Mouse (Mus musculus) left cerebral cortex, adult 8-10 months (tissue): ENCODE results near the gene D630036H23Rik. TPM values are rescaled to one million over a fixed set of nuclear protein-coding genes. Genes with fewer than 3 reads are reported as not detected.

Experiments
- DNase-seq, 2 experiments: peaks; one replicate each; pipeline ENCODE4 v3.0.0; 2022; ENCODE audit warnings: low spot score in 2 of 2
- total RNA-seq, 4 experiments: library from RNA; stranded (reverse); gene quantifications; 2 replicates each; pipeline ENCODE4 v1.2.4; 2022

The D630036H23Rik gene
- total RNA-seq = 1 to 10 TPM; 2.3 to 2.9 (median 2.6) TPM

DNA sequence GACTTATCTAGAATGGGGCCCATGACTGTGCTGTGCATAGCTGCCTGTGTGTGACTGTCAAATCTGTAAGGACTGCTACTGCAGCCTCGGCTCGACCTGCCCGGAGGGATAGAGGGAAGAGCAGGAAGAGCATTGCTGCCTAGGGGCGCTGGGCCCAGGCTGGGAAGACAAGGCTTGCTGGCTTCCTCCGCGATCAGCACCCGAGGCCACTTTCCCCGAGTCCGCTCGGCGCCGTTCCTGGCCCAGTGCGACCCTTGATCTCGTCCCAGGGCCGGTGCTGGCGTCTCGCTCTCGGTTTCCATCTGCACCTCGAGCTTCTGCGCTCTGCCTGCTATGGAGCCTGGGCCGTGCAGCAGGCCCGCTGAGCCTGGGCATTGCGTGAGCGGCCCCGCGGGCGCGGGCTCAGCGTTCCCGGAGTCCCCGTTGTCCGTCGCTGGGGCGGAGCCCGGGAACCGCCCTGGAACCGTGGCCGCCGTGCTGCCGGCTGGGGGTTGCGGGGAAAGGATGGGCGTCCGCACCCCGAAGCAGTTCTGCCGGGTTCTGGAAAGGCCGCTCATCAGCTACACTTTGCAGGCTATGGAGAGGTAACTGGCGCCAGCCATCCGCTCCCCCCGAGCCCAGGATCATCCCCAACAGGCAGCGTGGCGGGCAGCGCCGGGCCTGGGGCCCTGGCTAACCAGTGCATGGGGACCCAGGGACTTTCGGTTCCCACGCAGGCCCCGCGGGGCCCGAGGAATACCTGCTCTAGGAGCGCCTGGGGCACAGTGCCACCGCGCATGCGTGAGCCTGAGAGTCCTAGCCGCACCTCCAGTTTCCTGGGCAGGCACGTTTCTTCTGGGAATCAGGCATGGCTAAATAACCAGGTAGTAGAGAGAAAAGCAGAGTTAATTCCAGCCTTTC is at the start of gene D630036H23Rik, which contains the start of gene Ispd:
TSS of gene D630036H23Rik (minus strand) at position 741 of the 900 bp plus-strand sequence.
TSS of gene Ispd (plus strand) at position 10 of the 900 bp plus-strand sequence.
- peak; percentile 79 to 82 for DNase-seq

DNA sequence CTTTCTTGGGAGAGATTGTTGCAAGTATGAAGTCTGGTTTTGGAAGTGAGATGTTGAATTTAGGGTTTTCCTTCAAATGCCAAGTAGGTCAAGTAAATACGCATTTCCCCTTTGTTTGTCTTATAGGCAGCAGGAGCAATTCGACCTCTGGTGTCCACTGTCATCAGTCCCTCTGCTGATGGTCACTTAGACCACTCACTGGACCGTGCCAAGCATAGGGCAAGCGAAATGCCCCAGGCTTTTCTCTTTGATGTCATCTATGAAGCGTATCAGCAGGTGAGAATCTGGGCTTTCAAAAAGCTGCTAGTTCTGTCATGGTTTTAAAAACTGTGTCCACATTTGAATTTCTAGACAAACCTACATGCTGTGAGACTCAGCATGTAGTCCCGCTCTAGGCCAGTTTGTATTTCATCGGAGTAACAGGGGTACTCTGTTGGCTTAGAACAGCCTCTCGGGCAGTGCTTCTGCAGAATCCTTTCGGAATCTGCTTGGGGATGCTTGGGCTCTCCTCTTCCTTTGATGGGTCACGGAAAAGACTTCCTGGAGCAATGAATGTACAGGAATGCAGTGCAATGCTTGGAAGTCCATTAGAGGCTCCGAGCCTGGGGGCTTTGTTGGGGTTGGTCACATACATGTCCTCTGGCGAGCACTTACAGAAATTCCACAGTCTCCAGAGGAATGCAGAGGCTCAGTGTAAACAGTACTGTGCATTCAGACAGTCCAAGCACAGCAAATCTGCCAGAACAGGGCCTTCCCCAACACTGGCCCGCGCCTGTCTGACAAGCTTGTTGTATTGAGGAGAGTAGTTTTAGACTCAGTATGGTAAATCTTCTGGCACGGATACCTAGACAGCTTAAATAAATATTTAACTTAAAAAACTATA is 44.4 kb upstream of the D630036H23Rik start:
- DNase-seq = no peak

DNA sequence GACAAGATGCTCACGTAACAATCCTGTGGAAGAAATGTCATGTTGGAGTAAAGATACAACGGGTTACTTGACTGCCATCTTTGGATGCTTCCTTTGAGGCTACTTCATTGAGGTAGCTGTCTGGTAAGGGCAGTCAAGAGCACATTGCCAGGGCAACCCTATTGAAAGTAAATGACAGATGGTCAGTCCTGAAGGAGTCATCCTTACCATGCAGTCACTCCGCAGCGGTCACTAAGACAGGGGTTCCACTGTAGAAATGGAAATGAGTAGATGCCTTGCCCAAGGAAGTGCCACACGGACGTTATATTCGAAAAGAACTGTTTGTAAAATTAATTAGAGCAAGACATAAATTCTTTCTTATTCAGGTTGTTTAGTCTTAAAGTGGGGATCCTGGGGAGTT is 43.3 kb upstream of the D630036H23Rik start:
- DNase-seq = no peak

DNA sequence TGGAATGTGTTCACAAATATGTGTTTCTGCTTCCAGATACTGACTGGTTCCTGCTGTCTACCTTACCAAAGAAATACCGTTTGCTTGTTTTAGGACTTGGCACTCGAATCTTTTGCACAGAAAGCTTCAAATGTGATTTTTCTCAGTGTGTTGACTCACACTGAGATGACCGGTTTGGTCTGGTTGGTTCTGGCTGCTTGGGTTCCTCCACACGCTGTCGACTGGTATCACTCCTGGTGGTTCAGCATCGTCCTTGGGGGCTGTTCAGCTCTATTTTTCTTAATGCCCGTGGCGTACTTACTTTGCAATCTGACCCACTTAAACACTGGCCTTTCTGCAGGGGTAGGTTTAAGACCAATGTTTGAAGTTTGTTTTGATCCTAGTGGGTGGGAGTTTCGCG is 41.7 kb upstream of the D630036H23Rik start:
- no peak for DNase-seq

DNA sequence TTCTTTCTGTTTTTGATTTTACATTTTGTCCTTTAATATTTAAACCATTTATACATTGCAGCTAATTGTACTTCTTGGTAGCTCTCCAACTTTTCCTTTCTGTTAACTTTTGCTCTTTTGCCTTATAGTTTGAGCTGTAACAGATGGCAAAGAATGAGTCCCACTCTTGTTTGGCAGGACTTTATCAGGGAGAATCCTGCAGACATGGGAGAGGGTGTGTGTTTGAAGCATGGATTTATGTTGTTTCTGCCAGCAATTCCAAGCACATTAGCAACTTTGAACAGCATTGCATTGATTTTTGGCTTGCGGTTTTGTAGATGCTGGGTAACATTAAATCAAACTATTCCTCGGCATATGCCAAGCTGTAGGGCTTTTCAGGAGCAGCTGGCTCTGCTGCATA is 13.1 kb upstream of the D630036H23Rik start:
- no peak for DNase-seq

DNA sequence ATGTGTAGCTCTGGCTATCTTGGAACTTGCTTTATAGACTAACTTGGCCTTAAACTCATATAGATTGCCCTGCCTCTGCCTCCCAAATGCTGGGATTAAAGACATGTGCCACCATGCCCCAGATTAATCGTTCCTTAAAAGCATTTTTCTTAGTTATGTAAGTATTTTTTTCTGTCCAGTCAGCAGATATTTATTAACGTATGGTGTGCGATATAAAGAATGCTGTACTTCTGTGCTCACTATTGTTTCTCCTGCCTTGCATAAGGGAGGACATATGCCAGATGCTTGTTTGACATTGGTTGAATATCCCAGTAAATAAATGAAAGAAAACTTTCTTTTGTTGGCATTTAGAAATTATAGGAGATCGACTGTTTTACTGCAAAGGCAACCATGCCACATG is 5.0 kb upstream of the D630036H23Rik start:
- no peak for DNase-seq

DNA sequence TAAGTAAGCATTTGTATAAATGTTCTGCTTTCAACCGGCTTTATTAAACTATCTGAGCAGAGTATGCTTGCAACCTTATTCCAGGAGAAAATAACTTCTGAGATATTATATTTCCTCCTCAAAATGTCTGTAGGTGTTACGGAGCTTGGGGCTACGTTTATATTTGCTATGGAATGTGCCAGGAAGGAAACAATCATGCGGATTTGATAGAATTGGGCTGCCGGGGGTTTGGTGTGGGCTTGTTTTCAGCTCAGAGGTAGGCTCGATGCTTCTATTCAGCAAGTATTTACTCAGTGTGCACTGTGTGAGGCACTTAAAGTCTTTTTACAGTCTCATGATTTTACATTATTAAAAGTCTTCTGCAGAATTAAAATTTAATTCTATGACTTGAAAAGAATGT is 3.4 kb upstream of the D630036H23Rik start:
- DNase-seq = no peak

DNA sequence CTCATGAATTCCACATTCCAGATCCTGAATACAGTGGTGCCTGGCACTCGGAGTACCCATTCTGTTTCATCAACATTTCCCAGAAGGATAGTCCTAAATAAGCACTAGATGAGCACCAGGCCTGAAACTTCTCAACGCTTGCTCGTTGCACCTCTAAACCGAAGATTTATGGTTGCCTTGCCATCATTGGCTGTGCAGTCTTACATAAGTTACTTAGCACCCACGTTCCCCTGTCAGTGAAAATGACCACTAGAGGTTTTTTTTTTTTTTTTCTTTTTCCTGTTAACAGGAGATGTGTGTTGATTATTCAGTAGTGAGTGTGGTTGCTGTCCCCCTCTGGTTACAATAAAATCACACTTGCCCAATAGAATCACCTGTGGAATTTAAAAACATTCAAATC is 1.2 kb downstream of the D630036H23Rik start:
- DNase-seq = no peak

DNA sequence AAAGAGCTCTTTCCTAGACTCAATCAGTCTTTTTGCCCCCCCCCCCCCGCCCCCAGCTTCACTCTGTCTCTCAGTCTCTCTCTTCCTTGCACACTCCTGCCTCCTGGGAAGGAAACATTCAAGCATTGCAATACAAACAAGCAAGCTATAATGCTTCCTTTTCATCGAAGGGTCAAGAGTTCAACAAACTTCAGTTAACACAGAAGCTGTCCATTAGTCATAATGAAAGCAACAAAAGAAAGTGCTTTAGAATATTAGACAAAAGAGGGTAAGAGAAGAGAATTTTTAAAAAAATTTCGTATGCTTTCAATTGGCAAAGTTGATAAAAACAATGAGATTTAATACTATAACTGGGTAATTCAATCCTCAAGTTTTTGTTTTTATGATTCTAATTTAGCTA is 1.7 kb downstream of the D630036H23Rik start:
- no peak for DNase-seq

DNA sequence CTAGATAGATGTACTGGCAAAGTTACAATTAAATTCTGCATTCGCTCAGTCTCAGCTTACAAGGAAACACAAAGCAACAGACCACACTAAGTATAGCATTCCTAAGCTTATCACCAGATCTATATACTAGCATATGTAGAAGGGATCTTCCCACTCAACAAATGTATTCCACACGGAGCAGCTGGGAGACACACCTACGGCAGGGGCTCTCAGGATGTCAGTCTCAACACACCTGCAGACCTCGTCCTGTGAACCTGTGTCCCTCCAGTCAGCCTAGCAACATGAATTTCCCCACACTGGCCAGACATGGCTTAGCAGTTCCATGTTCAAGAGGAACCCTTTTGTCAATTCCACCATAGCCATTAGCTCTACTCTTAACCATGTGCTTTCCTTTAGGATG is 5.6 kb downstream of the D630036H23Rik start:
- peak in 1 of 2 experiments; percentile 59 for DNase-seq

DNA sequence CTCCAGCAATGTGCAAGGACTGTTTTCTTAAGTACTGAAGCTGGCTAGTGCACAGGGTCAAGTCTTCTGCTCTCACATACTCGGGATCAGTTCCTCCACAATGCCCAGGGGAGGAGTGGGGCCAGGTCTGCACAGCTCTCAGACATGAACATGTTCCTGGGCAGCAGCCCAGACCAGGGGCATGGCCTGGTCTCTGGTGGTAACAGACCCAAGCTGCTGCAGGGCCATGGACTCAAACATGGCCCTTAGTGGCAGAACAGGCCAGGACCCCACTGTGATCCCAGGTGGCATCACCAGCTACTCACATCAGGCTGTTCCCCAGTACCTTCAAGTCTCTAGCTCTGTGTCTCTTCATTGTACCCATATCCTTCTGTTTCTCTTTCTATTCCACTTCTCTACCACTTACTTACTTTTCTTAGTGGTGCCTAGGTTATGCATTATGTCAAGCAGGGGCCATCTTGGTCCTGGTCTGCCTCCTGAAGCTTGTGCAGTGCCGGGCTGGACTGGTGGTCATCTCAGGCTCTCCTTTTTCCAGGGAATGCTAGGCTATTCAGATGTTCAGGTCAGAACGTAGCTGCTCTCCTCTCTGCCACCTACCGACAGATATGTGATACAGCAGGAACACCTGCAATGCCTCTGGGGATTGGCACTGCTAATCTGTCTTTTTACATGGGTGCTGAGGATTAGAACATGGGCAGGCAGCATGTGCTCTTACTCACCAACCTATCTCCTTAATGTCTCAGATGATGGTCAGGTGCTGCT is 8.6 kb downstream of the D630036H23Rik start:
- DNase-seq = no peak

DNA sequence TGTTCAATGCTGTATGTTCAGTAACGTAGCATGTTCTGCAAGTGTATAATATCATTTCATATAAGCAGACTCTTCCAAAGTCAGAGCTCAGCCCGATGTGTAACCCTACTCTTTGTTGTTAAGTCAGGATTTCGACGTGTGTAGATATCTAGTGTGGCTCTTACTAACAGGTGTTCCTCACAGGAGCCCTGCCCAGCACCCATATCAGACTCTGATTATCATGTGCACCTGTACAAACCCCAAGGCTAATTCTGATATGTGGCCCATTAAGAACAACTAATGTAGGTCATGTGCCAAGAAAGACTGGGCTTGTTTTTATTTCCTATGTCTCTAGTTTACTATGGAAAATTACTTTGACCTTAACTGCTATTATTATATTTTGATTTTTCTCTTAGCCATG is 18.0 kb downstream of the D630036H23Rik start:
- no peak for DNase-seq

DNA sequence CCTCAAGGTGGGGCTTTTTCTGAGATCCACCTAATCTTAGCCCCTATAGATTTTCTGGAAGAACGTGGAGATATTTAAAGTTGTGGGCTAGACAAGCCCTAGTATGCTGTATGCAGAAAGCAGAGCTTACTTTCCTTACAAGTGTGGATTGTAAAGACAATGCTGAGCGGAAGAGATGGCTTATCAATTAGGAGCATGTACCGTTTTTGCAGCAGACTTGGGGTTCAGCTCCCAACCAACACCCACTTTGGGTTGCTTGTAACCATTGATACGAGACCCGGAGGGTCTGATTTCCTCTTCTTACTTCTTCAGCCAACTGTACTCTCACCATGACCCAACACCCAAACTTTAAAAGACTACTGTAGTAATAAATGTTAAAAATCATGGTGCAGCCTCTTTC is 21.3 kb downstream of the D630036H23Rik start:
- no peak for DNase-seq

DNA sequence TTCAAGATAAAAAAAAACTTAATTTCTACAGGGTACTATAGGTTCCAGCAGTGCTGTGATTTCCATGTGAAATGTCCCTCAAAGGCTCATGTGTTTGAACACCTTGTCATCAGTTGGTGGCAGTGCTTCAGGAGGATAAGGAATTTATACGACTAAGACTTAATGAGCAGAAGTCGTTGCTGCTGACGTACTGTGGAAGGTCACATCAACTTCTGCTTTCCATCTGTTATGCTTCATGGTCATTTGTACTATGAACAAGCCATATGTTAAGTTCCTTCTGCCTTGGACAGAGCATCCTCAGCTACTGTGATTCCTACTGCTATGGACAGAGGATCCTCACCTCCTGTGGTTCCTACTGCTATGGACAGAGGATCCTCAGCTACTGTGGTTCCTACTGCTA is 21.9 kb downstream of the D630036H23Rik start:
- no peak for DNase-seq

DNA sequence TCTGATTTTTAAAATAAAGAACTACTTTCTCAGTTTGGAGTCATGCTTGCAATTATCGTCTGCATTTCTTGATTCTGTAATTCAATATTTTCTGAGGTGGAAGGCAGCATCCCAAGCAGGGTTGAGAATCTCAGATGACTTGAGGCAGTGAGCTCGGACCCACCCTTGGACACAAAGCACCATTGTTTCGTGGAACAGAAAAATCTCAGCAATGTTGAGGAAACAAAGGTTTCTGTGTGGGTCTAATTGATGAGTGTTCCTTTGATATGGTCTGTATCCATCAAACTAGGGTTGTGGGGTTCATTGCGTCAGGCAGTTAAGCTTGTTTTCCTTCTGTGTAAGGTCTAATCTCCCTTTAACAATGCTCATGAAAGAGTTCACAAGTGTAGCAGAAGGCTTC is 37.9 kb downstream of the D630036H23Rik start:
- DNase-seq = no peak

DNA sequence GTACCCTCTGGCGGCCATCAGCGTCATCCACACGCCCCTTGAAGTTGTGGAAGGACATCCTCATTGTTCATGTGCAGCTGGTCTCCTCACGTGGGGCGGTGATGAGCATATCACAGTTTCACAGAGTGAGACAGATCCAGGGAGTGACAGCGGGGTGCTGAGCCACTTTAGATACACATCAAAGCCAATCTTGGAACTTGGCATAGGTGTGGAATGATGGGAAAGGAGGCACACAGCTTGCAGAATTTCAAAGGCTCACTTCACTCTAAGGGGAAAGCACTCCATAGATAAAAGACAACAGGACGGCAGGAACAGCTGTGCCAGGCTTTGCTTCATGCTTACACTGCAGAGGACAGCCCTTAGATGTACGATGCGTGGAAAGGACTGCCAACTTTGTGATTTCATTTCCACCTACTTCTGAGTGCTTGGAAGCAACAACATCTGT is 48.1 kb downstream of the D630036H23Rik start:
- no peak for DNase-seq

DNA sequence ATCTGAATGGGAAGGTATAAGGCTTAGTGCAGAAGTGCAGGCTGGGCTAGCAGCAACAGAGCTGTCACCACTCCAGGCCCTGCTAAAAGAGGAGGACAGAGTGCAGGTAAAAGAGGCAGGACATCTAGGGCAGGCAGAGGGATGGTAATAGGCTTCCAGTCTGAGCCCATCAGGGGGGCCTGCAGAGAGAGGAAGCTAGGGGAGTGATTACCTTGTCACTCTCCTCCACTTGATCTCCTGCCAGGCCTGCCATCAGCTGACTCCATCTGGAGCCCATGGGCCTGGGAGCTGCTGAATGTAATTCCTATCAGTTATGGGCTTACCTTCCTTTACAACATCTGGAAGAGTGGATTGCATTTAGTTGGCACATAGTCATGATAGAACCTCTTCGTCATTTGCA is 49.3 kb downstream of the D630036H23Rik start:
- DNase-seq = no peak
